Mouse (Mus musculus) testis, adult 2 months (tissue): ENCODE measurements around the gene Pin4.

Experiments
- CTCF ChIP-seq: fragments of 200-500 bp; IDR thresholded peaks from 2 replicates; pipeline ENCODE4 v1.5.1; 2012; ENCODE audit warnings: low read depth, mild to moderate bottlenecking, inconsistent platforms, low read length, moderate library complexity; ENCODE audit not compliant: control insufficient read depth, insufficient read depth, insufficient replicate concordance
- POLR2A ChIP-seq: fragments of 200-500 bp; IDR thresholded peaks from 2 replicates; pipeline ENCODE4 v1.6.1; 2012; ENCODE audit warnings: low read depth, mild to moderate bottlenecking, inconsistent platforms, low read length, moderate library complexity; ENCODE audit not compliant: control insufficient read depth

DNA sequence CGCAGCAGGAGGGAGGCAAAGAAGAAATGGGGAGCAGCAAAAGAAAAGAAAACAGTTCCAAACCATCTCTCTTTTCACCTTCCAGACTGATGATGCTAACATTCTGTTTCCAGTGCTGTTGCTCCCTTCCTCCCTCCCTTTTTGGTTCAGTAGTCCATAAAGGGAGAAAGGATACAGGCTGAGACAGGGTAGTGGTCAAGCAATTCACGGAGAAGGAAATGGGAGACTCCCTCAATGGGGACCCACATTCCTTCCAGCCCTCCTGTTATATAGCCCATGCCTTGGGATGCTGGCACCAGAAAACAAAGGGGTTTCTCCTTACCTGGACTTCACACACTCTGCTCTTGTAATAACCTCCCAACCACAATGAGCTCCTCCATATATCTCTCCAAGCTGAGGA is 47.7 kb upstream of the Pin4 start:
- TF ChIP-seq CTCF (no peak), POLR2A (no peak)
